Mouse (Mus musculus): Measurements from ENCODE around the gene Ifih1.

DNA sequence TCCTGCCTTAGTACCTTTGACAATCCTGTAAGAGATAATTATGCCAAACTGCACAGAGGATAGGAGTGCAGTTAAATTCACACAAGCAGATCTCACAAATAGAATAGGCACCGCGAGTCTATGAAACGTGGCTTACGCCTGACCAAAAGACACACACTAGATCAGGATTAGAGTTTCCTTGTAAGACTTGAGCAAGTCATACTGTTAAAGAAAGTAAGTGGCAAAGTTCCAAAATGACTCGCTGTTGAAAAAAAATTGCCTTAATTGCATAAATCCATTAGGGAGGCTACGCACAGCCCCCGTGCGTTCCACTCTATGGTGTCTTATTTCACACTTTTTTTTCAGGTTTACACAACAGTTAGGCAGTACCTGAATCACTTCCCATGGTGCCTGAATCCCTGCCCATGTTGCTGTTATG, 23.0 kb downstream of the Ifih1 start:
- TF ChIP-seq POLR2A (IDR thresholded peaks at IDR 0.05; ENCODE audit: borderline replicate concordance, insufficient read depth, low read length) (no peak), CTCF (IDR thresholded peaks at IDR 0.05; ENCODE audit: borderline replicate concordance, insufficient read depth, low read depth, low read length) (no peak)

Data from cerebellum, adult 2 months (tissue).